Mouse (Mus musculus) CH12.LX (cell line): ENCODE data around the gene Atf3. TPM values are rescaled to one million over a fixed set of nuclear protein-coding genes. Genes with fewer than 3 reads are reported as not detected.

Experiments used
- DNase-seq: peaks from one replicate; pipeline ENCODE4 v3.0.0-alpha.2; 2013; ENCODE audit errors: extremely low read depth
- H3K27ac ChIP-seq: 2 replicates; pipeline ENCODE4 v1.5.1; 2012; ENCODE audit warnings: low read depth, mild to moderate bottlenecking, control low read depth, moderate library complexity; ENCODE audit not compliant: insufficient read depth
- H3K27me3 ChIP-seq: replicated peaks from 2 replicates; pipeline ENCODE3; 2012; ENCODE audit warnings: inconsistent platforms
- H3K36me3 ChIP-seq, 2 experiments: replicated peaks in 1 of 2; 2 replicates each; pipeline versions ENCODE3 to v1.6.1; 2012; ENCODE audit warnings: inconsistent platforms in 1 of 2, low read length in 1 of 2, mild to moderate bottlenecking in 1 of 2, mixed read lengths in 1 of 2, moderate library complexity in 1 of 2; ENCODE audit not compliant: control insufficient read depth in 1 of 2, insufficient read depth in 1 of 2
- H3K4me1 ChIP-seq, 2 experiments: 2 replicates each; pipeline ENCODE4 v1.6.1; 2012; ENCODE audit warnings: inconsistent platforms in 1 of 2, moderate library complexity in 1 of 2; ENCODE audit not compliant: insufficient read depth in 2 of 2, control insufficient read depth in 1 of 2
- H3K4me2 ChIP-seq: 2 replicates; pipeline ENCODE4 v1.6.1; 2012; ENCODE audit warnings: low read depth, mild to moderate bottlenecking, control low read depth; ENCODE audit not compliant: poor library complexity, insufficient read depth, severe bottlenecking
- H3K4me3 ChIP-seq, 3 experiments: fragments of 150-350 bp in 1 of 3; sonication (generic) in 1 of 3; replicated peaks in 1 of 3; 2 replicates each; pipeline versions ENCODE3 to v1.5.1; 2011 to 2012; ENCODE audit warnings: low read depth in 2 of 3, low read length in 2 of 3, mild to moderate bottlenecking in 2 of 3, moderate library complexity in 2 of 3, control low read depth in 1 of 3, improper control_type of control experiment in 1 of 3, inconsistent platforms in 1 of 3, mixed read lengths in 1 of 3; ENCODE audit not compliant: poor library complexity in 1 of 3
- H3K79me2 ChIP-seq: replicated peaks from 2 replicates; pipeline ENCODE4 v1.6.1; 2012; ENCODE audit warnings: mild to moderate bottlenecking, moderate library complexity; ENCODE audit not compliant: control insufficient read depth, poor library complexity, insufficient read depth, severe bottlenecking; ENCODE audit errors: extremely low read depth
- H3K9ac ChIP-seq: 2 replicates; pipeline ENCODE4 v1.6.1; 2012; ENCODE audit warnings: low read depth, mild to moderate bottlenecking, control low read depth, moderate library complexity; ENCODE audit not compliant: insufficient read depth
- H3K9me3 ChIP-seq: replicated peaks from 2 replicates; pipeline ENCODE3; 2012; ENCODE audit warnings: low read length, inconsistent platforms, mixed read lengths
- BHLHE40 ChIP-seq: IDR thresholded peaks from 2 replicates; pipeline ENCODE4 v1.6.1; 2011; ENCODE audit warnings: mild to moderate bottlenecking, low read depth, low read length, improper control_type of control experiment
- CHD2 ChIP-seq: IDR thresholded peaks from 2 replicates; pipeline ENCODE4 v1.6.1; 2011; ENCODE audit warnings: low read length, improper control_type of control experiment
- CTCF ChIP-seq, 2 experiments: IDR thresholded peaks in 1 of 2; conservative IDR thresholded peaks in 1 of 2; 2 replicates each; pipeline ENCODE4 v1.5.1; 2011 to 2012; ENCODE audit warnings: low read depth in 2 of 2, low read length in 2 of 2, improper control_type of control experiment in 1 of 2, inconsistent platforms in 1 of 2, mild to moderate bottlenecking in 1 of 2, moderate library complexity in 1 of 2
- ELF1 ChIP-seq: IDR thresholded peaks from 2 replicates; pipeline ENCODE4 v1.6.1; 2014; ENCODE audit warnings: low read depth, mild to moderate bottlenecking, inconsistent platforms, low read length, improper control_type of control experiment
- EP300 ChIP-seq: IDR thresholded peaks from 2 replicates; pipeline ENCODE4 v1.6.1; 2011; ENCODE audit warnings: low read length, improper control_type of control experiment
- JUN ChIP-seq: IDR thresholded peaks from 2 replicates; pipeline ENCODE4 v1.6.1; 2011; ENCODE audit warnings: low read depth, mild to moderate bottlenecking, low read length, improper control_type of control experiment, moderate library complexity; ENCODE audit not compliant: insufficient read depth
- JUND ChIP-seq: conservative IDR thresholded peaks from 2 replicates; pipeline ENCODE4 v1.6.1; 2011; ENCODE audit warnings: low read depth, low read length, improper control_type of control experiment
- MAX ChIP-seq: IDR thresholded peaks from 2 replicates; pipeline ENCODE4 v1.6.1; 2011; ENCODE audit warnings: low read length, improper control_type of control experiment
- MAZ ChIP-seq: IDR thresholded peaks from 2 replicates; pipeline ENCODE4 v1.6.1; 2012; ENCODE audit warnings: low read depth, mild to moderate bottlenecking, inconsistent platforms, low read length, improper control_type of control experiment, moderate library complexity
- MXI1 ChIP-seq: IDR thresholded peaks from 2 replicates; pipeline ENCODE4 v1.6.1; 2011; ENCODE audit warnings: mild to moderate bottlenecking, low read depth, low read length, improper control_type of control experiment
- PAX5 ChIP-seq: IDR thresholded peaks from 2 replicates; pipeline ENCODE4 v1.6.1; 2012; ENCODE audit warnings: low read length, inconsistent platforms, mixed read lengths
- POLR2AphosphoS2 ChIP-seq: IDR thresholded peaks from 2 replicates; pipeline ENCODE4 v1.6.1; 2011; ENCODE audit warnings: low read depth, low read length, improper control_type of control experiment
- RAD21 ChIP-seq: IDR thresholded peaks from 2 replicates; pipeline ENCODE4 v1.6.1; 2011; ENCODE audit warnings: low read depth, mild to moderate bottlenecking, low read length, improper control_type of control experiment, moderate library complexity
- SIN3A ChIP-seq: IDR thresholded peaks from 2 replicates; pipeline ENCODE4 v1.6.1; 2012; ENCODE audit warnings: low read length, improper control_type of control experiment, inconsistent platforms
- TBP ChIP-seq: conservative IDR thresholded peaks from 2 replicates; pipeline ENCODE4 v1.6.1; 2011; ENCODE audit warnings: low read depth, low read length, improper control_type of control experiment
- TCF12 ChIP-seq: IDR thresholded peaks from 2 replicates; pipeline ENCODE4 v1.6.1; 2014; ENCODE audit warnings: low read depth, mild to moderate bottlenecking, inconsistent platforms, low read length, improper control_type of control experiment
- UBTF ChIP-seq: IDR thresholded peaks from 2 replicates; pipeline ENCODE4 v1.6.1; 2012; ENCODE audit warnings: low read depth, mild to moderate bottlenecking, inconsistent platforms, low read length, improper control_type of control experiment, moderate library complexity
- USF1 ChIP-seq: IDR thresholded peaks from 2 replicates; pipeline ENCODE4 v1.6.1; 2014; ENCODE audit warnings: low read depth, mild to moderate bottlenecking, inconsistent platforms, low read length, improper control_type of control experiment
- ZKSCAN1 ChIP-seq: IDR thresholded peaks from 2 replicates; pipeline ENCODE4 v1.6.1; 2012; ENCODE audit warnings: low read depth, inconsistent platforms, low read length, improper control_type of control experiment, borderline replicate concordance
- ZMIZ1 ChIP-seq: IDR thresholded peaks from 2 replicates; pipeline ENCODE4 v1.6.1; 2012; ENCODE audit warnings: low read depth, mild to moderate bottlenecking, inconsistent platforms, low read length, improper control_type of control experiment
- ZNF384 ChIP-seq: IDR thresholded peaks from 2 replicates; pipeline ENCODE4 v1.6.1; 2012; ENCODE audit warnings: low read depth, low read length, improper control_type of control experiment, inconsistent platforms
- dilution Hi-C: fragments of 300-500 bp; cut with MboI; formaldehyde crosslinking; loops from 2 replicates; pipeline ENCODE4 v1.14.3; 2020; ENCODE audit warnings: low sequenced_read_pairs; ENCODE audit not compliant: extremely low pct_unique_long_range_greater_than_20kb, extremely low pct_ligation_motif_present
- in situ Hi-C: fragments of 300-500 bp; cut with MboI; formaldehyde crosslinking; loops from 3 replicates; pipeline ENCODE4 v1.14.3; 2019; ENCODE audit warnings: low sequenced_read_pairs, low pct_ligation_motif_present, low pct_unique_long_range_greater_than_20kb, mixed read lengths
- polyA plus RNA-seq: library from polyadenylated mRNA; unstranded; fragments of >175 nt; gene quantifications from 2 replicates; pipeline ENCODE4 v1.2.1, GENCODE M21; 2012; ENCODE audit warnings: low read depth; ENCODE audit not compliant: insufficient read length
- total RNA-seq, 2 experiments: library from RNA; depleted of rRNA; stranded (reverse); fragments of 300-350 nt in 1 of 2; fragments of >200 nt in 1 of 2; gene quantifications; 2 replicates each; pipeline ENCODE4 v1.2.3; 2012 to 2014

Atf3 gene
- total and polyA plus RNA-seq, 3 experiments, result 25.1 to 39.7 (median 32.9) TPM

- Histone ChIP-seq H3K9me3 (no peaks in the 10 kb centered on the region), H3K27ac (no peak overlapping the region), H3K4me1 (peaks cover 23 to 47% of the 10 kb centered on the region in 2 experiments), H3K4me3 (peak overlapping the region in 2 of 3 experiments; percentile 67 to 79), H3K9ac (peak overlapping the region; percentile 86), H3K36me3 (no peaks in the 10 kb centered on the region), H3K27me3 (no peaks in the 10 kb centered on the region), H3K4me2 (peak overlapping the region; percentile 35; the same call in 1 of the 2 replicates), H3K79me2 (no peaks in the 10 kb centered on the region; the same call in 1 of the 2 replicates)
- TF ChIP-seq CTCF (conservative IDR thresholded peaks at IDR 0.05 in 1 of 2, IDR thresholded peaks at IDR 0.05 in 1 of 2; ENCODE audit: low read depth in 2 of 2, low read length in 2 of 2) (no peak), POLR2AphosphoS2 (no peak), ZKSCAN1 (no peak), MAX (no peak), UBTF (no peak), PAX5 (no peak), TCF12 (no peak)
- dilution Hi-C loops (no loop called here), in situ Hi-C loops (no loop called here)
- no peak for DNase-seq
Measured at GRCm38 (mm10) chr1:191225771-191226170, 7.9 kb upstream of the Atf3 start.

- Histone ChIP-seq H3K4me3 (peak overlapping the region; percentile 67 to 98 (median 79)), H3K79me2 (no peaks in the 10 kb centered on the region; the same call in 1 of the 2 replicates), H3K9me3 (no peaks in the 10 kb centered on the region), H3K27me3 (no peaks in the 10 kb centered on the region), H3K9ac (peak overlapping the region; percentile 86), H3K36me3 (no peaks in the 10 kb centered on the region), H3K27ac (peak overlapping the region; percentile 95), H3K4me2 (peak overlapping the region; percentile 35), H3K4me1 (peaks cover 17 to 41% of the 10 kb centered on the region in 2 experiments)
- in situ Hi-C loops (no loop called here), dilution Hi-C loops (no loop called here)
- peak; percentile 78 for DNase-seq
- TF ChIP-seq CHD2, result no peak
- no peak for TF ChIP-seq JUN
- TF ChIP-seq ELF1, result no peak
- TF ChIP-seq BHLHE40, result no peak
- no peak for TF ChIP-seq ZKSCAN1
- peak; percentile 16; the same call in 1 of the 2 replicates for TF ChIP-seq EP300
- no peak for TF ChIP-seq USF1
- TF ChIP-seq RAD21, result peak; percentile 11
- TF ChIP-seq ZMIZ1, result no peak; the same call in 1 of the 2 replicates
- TF ChIP-seq SIN3A, result peak; percentile 51
- no peak for TF ChIP-seq TBP
- TF ChIP-seq TCF12, result peak; percentile 3; the same call in 1 of the 2 replicates
- TF ChIP-seq ZNF384, result no peak
- TF ChIP-seq UBTF, result no peak
- no peak for TF ChIP-seq MXI1
- no peak for TF ChIP-seq JUND
- TF ChIP-seq MAZ, result no peak
Measured at GRCm38 (mm10) chr1:191224981-191225703, 7.3 kb upstream of the Atf3 start.
